Mouse (Mus musculus): ENCODE data around the gene Mettl8. TPM values are rescaled to one million over a fixed set of nuclear protein-coding genes. Genes with fewer than 3 reads are reported as not detected.

Gene Mettl8
- polyA plus RNA-seq, 1 experiment from 2014 or later: 9.2 TPM

DNA sequence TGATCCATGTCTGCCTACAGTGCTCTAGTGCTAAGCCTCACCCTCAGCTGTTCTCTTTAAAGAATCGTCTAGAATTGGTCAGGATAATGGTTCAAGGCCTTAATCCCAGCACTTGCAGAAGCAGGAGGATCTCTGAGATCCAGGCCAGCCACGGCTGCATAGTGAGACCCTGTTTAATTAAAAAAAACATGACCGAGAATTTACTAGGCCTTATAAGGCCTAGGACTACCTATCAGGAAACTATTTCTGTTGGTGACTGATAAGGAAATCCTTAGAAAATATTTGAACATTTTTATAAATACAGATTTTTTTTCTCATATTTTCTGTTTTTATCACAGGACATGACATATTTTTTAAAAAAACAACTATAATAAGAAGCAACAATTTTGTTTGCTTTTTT is 17.9 kb upstream of the Mettl8 start:
- Histone ChIP-seq H3K4me2 (no peak overlapping the region), H3K4me1 (replicated peaks) (no peaks in the 10 kb centered on the region), H3K36me3 (0 out of 2 replicates have a peak, but pooled peaks cover 4% of the 10 kb centered on the region), H3K4me3 (no peak overlapping the region), H3K9me3 (replicated peaks) (no peaks in the 10 kb centered on the region), H3K27me3 (no peaks in the 10 kb centered on the region), H3K9ac (no peak overlapping the region), H3K27ac (no peak overlapping the region)
- ATAC-seq (replicated peaks; ENCODE audit: insufficient number of reproducible peaks, insufficient read depth, low FRiP score, low read depth): no peak
- WGBS: 84% methylated on average over 3 of the region's 3 CpGs

DNA sequence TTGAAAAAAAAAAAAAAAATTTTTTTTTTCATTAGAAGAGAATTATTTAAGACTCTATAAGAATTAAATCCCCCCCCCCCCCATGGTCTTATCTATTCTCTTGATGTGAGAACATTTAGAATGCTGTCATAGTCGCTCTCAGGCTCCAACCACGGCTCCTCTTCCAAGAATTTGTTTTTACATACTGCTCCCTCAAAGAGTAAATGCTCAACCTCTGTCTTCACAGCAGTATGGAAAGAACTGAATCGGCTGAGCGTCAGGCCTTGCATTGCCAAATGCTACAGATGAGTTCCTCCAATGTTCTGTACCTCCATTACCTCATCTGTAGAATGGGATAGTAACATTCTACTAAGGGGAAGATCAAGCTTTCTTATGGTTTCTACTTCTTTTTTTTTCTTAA is 16.2 kb upstream of the Mettl8 start:
- Histone ChIP-seq H3K36me3 (0 out of 2 replicates have a peak, but pooled peaks cover 4% of the 10 kb centered on the region), H3K4me1 (replicated peaks) (no peaks in the 10 kb centered on the region), H3K27ac (no peak overlapping the region), H3K9me3 (replicated peaks) (no peaks in the 10 kb centered on the region), H3K9ac (no peak overlapping the region), H3K4me2 (no peak overlapping the region), H3K27me3 (no peaks in the 10 kb centered on the region), H3K4me3 (no peak overlapping the region)
- 91% methylated on average over 4 of the region's 4 CpGs for WGBS
- no peak for ATAC-seq (replicated peaks; ENCODE audit: insufficient number of reproducible peaks, insufficient read depth, low FRiP score, low read depth)

DNA sequence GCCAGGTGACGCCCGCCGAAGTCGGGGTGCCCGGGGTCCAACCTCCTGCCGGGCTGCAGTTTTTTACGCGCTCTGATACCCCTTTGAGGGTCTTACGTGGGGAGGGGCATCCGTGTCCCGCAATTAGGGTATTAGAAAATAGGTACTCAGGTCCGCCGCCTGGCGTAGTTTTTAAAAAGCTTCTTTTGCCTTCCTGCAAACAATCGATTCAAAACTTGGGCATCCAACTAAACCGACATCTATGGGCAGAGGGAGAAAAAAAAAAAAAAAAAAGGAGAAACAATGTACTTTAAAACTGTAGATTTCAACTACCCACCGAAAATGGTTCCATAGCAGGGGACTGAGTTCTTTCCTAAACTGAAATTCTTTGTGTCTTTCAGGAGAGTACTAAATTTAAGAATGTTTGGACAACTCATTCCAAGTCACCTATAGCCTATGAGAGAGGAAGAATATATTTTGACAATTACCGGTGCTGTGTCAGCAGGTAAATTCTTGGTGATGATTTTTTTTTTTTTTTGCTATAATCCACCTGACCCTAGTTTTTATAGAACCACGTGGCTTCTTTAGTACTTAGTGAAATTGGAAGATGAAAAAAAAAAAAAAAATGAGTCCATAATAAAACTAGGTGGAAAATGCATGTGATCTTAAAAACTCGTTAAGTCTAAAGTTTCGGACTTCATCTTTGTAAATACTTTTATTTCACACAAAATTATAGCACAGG is 892 bp upstream of the Mettl8 start:
- no peak for ATAC-seq (replicated peaks; ENCODE audit: insufficient number of reproducible peaks, insufficient read depth, low FRiP score, low read depth)
- Histone ChIP-seq H3K4me2 (peak overlapping the region; percentile 92), H3K27me3 (no peaks in the 10 kb centered on the region), H3K4me3 (peak overlapping the region; percentile 82), H3K9me3 (replicated peaks) (no peaks in the 10 kb centered on the region), H3K4me1 (replicated peaks) (peaks cover 11% of the 10 kb centered on the region), H3K9ac (peak overlapping the region; percentile 89), H3K27ac (peak overlapping the region; percentile 96), H3K36me3 (peaks cover 17% of the 10 kb centered on the region)
- 11% methylated on average over 21 of the region's 21 CpGs for WGBS

DNA sequence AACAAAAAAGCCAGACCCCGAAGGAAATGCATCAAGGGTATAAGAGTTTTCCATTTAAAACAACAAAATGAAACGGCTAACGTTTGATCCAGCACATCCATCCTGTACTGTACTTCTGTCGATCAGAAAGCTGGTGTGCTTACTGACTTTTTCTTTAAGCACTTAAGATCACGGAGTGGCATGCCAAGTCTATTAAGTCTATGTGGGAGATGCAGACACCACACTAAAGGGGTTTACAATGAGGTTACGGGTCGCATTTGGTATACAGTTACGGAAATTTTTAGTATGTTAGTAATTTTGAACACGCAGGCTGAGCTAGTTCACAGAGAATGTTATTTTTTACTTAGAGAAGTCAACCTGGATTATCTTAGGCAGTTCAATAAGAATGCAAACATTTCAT is 667 bp downstream of the Mettl8 start:
- 30% methylated on average over 9 of the region's 9 CpGs for WGBS
- H3K27ac ChIP-seq: no peak overlapping the region
- H3K4me3 ChIP-seq: peak overlapping the region; percentile 82

DNA sequence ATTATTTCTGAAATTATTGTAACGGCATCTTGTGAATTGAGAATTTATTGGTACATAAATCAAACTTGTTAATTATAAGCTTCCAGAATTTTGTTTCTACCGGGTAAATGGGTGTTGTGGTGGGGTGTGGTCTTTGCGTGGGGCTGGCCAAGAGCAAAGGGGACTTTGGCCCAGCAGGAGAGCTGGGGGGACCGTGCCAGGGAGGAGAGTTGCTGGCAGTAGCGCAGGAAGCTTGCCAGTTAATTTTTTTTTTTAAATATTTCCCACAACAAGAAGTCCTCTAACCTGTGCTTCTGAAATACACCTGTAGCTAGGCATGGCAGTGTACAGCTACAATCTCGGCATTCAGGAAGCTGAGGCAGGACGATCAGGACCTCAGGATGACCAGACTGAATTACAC is 4.9 kb downstream of the Mettl8 start:
- Histone ChIP-seq H3K4me3 (no peak overlapping the region), H3K27ac (no peak overlapping the region), H3K4me1 (replicated peaks) (peaks cover 11% of the 10 kb centered on the region), H3K9me3 (replicated peaks) (no peaks in the 10 kb centered on the region), H3K4me2 (no peak overlapping the region), H3K9ac (no peak overlapping the region), H3K27me3 (no peaks in the 10 kb centered on the region), H3K36me3 (no peaks in the 10 kb centered on the region)
- 82% methylated on average over 7 of the region's 7 CpGs for WGBS
- ATAC-seq (replicated peaks; ENCODE audit: insufficient number of reproducible peaks, insufficient read depth, low FRiP score, low read depth): no peak

More for the DNA sequence above, 667 bp downstream of the Mettl8 start:
- Histone ChIP-seq H3K4me2 (peak overlapping the region; percentile 92), H3K4me1 (replicated peaks) (peaks cover 11% of the 10 kb centered on the region), H3K9me3 (replicated peaks) (no peaks in the 10 kb centered on the region), H3K9ac (peak overlapping the region; percentile 71), H3K27me3 (no peaks in the 10 kb centered on the region), H3K36me3 (peaks cover 9% of the 10 kb centered on the region; the same call in 1 of the 2 replicates)
- ATAC-seq (replicated peaks; ENCODE audit: insufficient number of reproducible peaks, insufficient read depth, low FRiP score, low read depth): no peak

DNA sequence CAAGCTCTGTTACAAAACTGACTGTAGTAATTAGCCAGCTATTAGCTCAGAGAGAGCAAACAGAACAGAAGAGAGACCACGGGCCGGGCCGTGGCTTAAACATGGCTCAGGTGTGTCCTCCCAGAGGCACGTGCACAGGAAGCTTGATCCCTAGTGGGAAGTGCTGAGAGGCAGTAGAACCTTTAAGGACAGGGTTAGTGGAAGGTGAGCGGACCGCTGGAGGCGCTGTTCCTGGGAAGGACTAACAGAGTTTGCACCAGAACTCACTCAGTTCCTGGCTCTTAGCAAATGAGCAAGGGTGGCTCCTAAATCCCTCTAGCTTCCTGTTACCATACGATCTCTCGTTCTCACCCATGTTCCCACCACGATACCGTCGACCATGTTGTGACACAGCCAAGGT is 6.5 kb downstream of the Mettl8 start:
- Histone ChIP-seq H3K9ac (no peak overlapping the region), H3K36me3 (no peaks in the 10 kb centered on the region), H3K4me2 (no peak overlapping the region), H3K27ac (no peak overlapping the region), H3K9me3 (replicated peaks) (no peaks in the 10 kb centered on the region), H3K4me1 (replicated peaks) (0 out of 2 replicates have a peak, but pooled peaks cover 2% of the 10 kb centered on the region), H3K4me3 (no peak overlapping the region), H3K27me3 (no peaks in the 10 kb centered on the region)
- WGBS: 78% methylated on average over 12 of the region's 12 CpGs
- no peak for ATAC-seq (replicated peaks; ENCODE audit: insufficient number of reproducible peaks, insufficient read depth, low FRiP score, low read depth)

DNA sequence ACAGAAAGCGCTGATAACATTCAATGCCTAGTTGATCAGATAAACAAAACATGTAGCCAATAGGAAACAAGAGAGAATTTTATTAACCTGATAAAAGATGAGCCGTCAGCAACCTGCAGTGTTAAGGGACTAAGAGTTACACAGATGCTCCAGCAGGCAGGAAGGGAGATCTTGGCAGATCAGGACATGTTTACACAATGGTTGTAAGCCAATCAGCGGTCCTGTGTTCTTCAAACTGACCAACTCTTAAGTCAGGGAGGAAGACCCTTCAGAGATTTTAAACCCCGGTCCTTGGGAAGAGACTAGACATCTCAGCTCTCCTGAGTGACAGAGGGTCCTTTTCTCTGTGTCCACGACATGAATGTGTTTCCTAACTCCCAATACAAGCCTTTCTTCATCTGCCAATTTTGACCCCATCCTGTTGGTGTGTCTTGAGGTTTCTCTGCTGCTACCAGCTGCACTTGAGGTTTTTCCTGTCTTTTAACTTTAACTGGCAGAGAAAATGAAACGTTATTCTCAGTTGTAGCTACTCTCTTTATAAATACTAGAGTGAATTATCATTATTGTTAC is 8.5 kb downstream of the Mettl8 start:
- Histone ChIP-seq H3K36me3 (no peaks in the 10 kb centered on the region), H3K27ac (no peak overlapping the region), H3K4me2 (no peak overlapping the region), H3K4me3 (no peak overlapping the region), H3K9me3 (replicated peaks) (no peaks in the 10 kb centered on the region), H3K27me3 (no peaks in the 10 kb centered on the region), H3K4me1 (replicated peaks) (peaks cover under 1% of the 10 kb centered on the region; the same call in 1 of the 2 replicates), H3K9ac (no peak overlapping the region)
- ATAC-seq (replicated peaks; ENCODE audit: insufficient number of reproducible peaks, insufficient read depth, low FRiP score, low read depth): no peak
- 59% methylated on average over 6 of the region's 6 CpGs for WGBS

DNA sequence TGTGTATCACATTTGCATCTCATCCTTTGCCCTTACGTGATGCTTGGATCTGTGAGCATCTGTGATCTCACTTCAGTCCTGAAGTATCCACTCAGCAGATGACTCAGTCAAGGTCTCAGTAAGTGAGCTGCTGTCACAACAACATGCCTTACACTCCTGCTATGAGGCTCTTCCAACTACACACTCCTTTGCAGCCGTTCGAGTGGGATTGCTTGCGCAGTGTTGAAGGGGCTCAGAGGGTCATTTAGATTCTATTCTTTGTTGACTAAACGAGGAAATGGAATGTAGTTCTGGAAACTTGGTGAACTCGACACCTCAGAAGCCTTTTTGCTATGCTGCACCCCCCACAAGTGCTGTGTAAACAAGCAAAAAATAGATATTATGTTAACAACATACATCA is 9.2 kb downstream of the Mettl8 start:
- H3K4me3 ChIP-seq: no peak overlapping the region
- H3K4me2 ChIP-seq: no peak overlapping the region
- H3K27me3 ChIP-seq: no peaks in the 10 kb centered on the region
- 49% methylated on average over 6 of the region's 6 CpGs for WGBS
- H3K27ac ChIP-seq: no peak overlapping the region
- no peaks in the 10 kb centered on the region for H3K9me3 ChIP-seq (replicated peaks)
- no peaks in the 10 kb centered on the region for H3K36me3 ChIP-seq
- no peak overlapping the region for H3K9ac ChIP-seq
- no peak for ATAC-seq (replicated peaks; ENCODE audit: insufficient number of reproducible peaks, insufficient read depth, low FRiP score, low read depth)
- H3K4me1 ChIP-seq (replicated peaks): peaks cover 3% of the 10 kb centered on the region; the same call in 1 of the 2 replicates

DNA sequence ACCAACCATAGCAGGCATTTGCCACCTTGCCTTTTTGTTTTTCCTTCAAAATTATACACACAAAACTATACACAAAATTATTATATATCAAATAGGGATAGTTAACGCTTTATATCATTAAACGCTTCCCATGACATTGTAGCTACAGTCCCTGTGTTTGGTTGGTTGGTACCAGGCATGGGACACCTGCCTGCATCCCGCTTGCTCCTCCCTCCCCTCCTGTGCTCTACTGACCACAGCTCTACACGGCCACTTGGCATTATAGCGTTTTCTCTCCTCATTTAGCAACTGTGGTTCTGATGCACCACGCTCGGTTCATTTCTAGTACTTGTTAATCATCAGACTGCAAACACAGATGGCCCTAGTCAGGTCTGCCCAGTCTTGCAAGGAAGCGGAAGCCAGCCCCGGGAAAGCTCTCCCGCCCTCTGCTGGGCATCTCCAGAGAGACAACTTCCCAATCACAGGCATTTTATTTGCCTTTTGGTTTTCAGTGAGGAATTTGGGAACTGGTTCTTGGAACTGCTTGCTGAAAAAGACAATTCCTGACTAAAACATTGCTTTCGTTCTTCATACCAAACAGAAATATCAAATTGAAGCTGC is 15.8 kb downstream of the Mettl8 start:
- no peak overlapping the region for H3K9ac ChIP-seq
- H3K36me3 ChIP-seq: no peaks in the 10 kb centered on the region
- no peak overlapping the region for H3K4me3 ChIP-seq
- H3K4me1 ChIP-seq (replicated peaks): peaks cover 10% of the 10 kb centered on the region
- H3K27ac ChIP-seq: no peak overlapping the region
- H3K27me3 ChIP-seq: no peaks in the 10 kb centered on the region
- H3K4me2 ChIP-seq: peak overlapping the region; percentile 43
- WGBS: 40% methylated on average over 11 of the region's 11 CpGs
- H3K9me3 ChIP-seq (replicated peaks): no peaks in the 10 kb centered on the region
- ATAC-seq (replicated peaks; ENCODE audit: insufficient number of reproducible peaks, insufficient read depth, low FRiP score, low read depth): no peak

DNA sequence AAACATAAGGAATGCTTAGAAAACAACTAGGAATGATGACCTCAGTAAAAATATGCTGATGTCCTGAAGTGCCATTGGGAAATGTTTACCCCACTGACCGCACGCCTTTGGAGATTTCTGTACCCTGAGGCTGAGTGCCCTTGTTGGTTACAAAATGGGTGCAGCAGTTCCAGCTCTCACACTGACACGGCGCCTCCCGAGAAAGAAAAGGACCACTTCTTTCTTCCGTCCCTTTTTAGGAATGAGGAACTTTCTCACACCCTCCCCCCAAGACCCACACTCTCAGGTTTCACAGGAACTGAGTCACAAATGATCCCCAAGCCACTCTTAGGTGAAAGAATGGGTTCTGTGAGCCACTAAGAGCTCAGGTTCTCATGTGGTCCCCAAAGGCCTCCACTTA is 17.9 kb downstream of the Mettl8 start:
- no peak overlapping the region for H3K9ac ChIP-seq
- WGBS: 80% methylated on average over 6 of the region's 6 CpGs

DNA sequence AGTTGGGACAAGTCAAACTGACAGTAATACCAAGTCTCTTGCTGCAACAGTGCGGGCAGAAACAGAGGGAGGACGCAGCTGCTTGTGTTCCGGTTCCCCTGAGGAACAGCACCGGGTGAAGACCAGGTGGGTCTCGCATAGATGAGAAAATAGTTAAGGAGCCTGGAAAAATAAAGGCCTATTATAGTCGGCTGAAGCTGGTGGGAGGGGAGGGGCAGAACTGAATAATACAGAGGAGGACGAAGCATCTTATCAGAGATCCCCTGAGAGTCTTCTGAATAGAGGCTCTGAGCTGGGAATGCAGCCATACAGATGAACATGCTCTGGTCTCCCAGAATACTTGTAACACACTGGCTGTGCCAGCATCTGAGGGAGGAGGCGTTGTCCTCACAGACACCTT is 21.4 kb downstream of the Mettl8 start:
- 40% methylated on average over 8 of the region's 8 CpGs for WGBS
- peak overlapping the region; percentile 20; the same call in 1 of the 2 replicates for H3K27ac ChIP-seq
- ATAC-seq (replicated peaks; ENCODE audit: insufficient number of reproducible peaks, insufficient read depth, low FRiP score, low read depth): peak; percentile 36; the same call in 1 of the 2 replicates

More for the DNA sequence above, 17.9 kb downstream of the Mettl8 start:
- Histone ChIP-seq H3K27me3 (no peaks in the 10 kb centered on the region), H3K9me3 (replicated peaks) (no peaks in the 10 kb centered on the region), H3K27ac (no peak overlapping the region), H3K4me1 (replicated peaks) (peaks cover 27% of the 10 kb centered on the region), H3K4me2 (no peak overlapping the region), H3K4me3 (no peak overlapping the region), H3K36me3 (no peaks in the 10 kb centered on the region)
- ATAC-seq (replicated peaks; ENCODE audit: insufficient number of reproducible peaks, insufficient read depth, low FRiP score, low read depth): no peak

More for the DNA sequence above, 21.4 kb downstream of the Mettl8 start:
- H3K36me3 ChIP-seq: no peaks in the 10 kb centered on the region
- no peaks in the 10 kb centered on the region for H3K27me3 ChIP-seq
- no peaks in the 10 kb centered on the region for H3K9me3 ChIP-seq (replicated peaks)
- H3K4me1 ChIP-seq (replicated peaks): peaks cover 31% of the 10 kb centered on the region
- H3K4me2 ChIP-seq: no peak overlapping the region
- H3K4me3 ChIP-seq: no peak overlapping the region
- no peak overlapping the region for H3K9ac ChIP-seq
